Mouse (Mus musculus) forebrain, embryonic 12.5 days (tissue): ENCODE results near the gene Map3k12. TPM values are rescaled to one million over a fixed set of nuclear protein-coding genes. Genes with fewer than 3 reads are reported as not detected.

Experiments used
- ATAC-seq: fragments of 200-750 bp; cut with Nextera tagmentation; 2 replicates; pipeline ENCODE4 v1.8.0; 2017; ENCODE audit warnings: moderate TSS enrichment; ENCODE audit not compliant: low FRiP score
- H3K27ac ChIP-seq: fragments of 300-500 bp; sonication (generic); 2 replicates; pipeline ENCODE4 v1.5.1; 2016; ENCODE audit warnings: mild to moderate bottlenecking
- H3K27me3 ChIP-seq: fragments of 300-500 bp; sonication (generic); 2 replicates; pipeline ENCODE4 v1.6.1; 2016; ENCODE audit warnings: mild to moderate bottlenecking
- H3K36me3 ChIP-seq: fragments of 300-500 bp; sonication (generic); replicated peaks from 2 replicates; pipeline ENCODE4 v1.6.1; 2016; ENCODE audit warnings: mild to moderate bottlenecking
- H3K4me1 ChIP-seq: fragments of 300-500 bp; sonication (generic); 2 replicates; pipeline ENCODE4 v1.6.1; 2016
- H3K4me2 ChIP-seq: fragments of 300-500 bp; sonication (generic); 2 replicates; pipeline ENCODE4 v1.6.1; 2016; ENCODE audit warnings: mild to moderate bottlenecking, moderate library complexity
- H3K4me3 ChIP-seq: fragments of 300-500 bp; sonication (generic); replicated peaks from 2 replicates; pipeline ENCODE4 v1.5.1; 2016; ENCODE audit warnings: mild to moderate bottlenecking
- H3K9ac ChIP-seq: fragments of 300-500 bp; sonication (generic); 2 replicates; pipeline ENCODE4 v1.6.1; 2016; ENCODE audit warnings: mild to moderate bottlenecking
- H3K9me3 ChIP-seq: fragments of 300-500 bp; sonication (generic); 2 replicates; pipeline ENCODE4 v1.6.1; 2016
- WGBS: fragments of 180-500 bp; shearing (Covaris S2); methylation state at CpG from one replicate; pipeline ENCODE4 v1.1.7; 2016; 5-methylcytosine and 5-hydroxymethylcytosine counted together
- polyA plus RNA-seq: library from polyadenylated mRNA; unstranded; fragments of >200 nt; fragmentation: Nextera tagmentation; extraction: Ambion mirVana; gene quantifications from 2 replicates; pipeline ENCODE4 v1.2.1, GENCODE M21; 2016

The Map3k12 gene
- polyA plus RNA-seq, 1 experiment from 2014 or later = 40.1 TPM

GRCm38 (mm10) chr15:102463666-102464065, 53.2 kb downstream of the Map3k12 start:
- Histone ChIP-seq H3K9ac (no peak overlapping the region), H3K27me3 (no peaks in the 10 kb centered on the region), H3K36me3 (0 out of 2 replicates have a peak, but pooled peaks cover 5% of the 10 kb centered on the region), H3K4me1 (peaks cover 18% of the 10 kb centered on the region), H3K4me3 (no peak overlapping the region), H3K4me2 (no peak overlapping the region), H3K9me3 (no peaks in the 10 kb centered on the region), H3K27ac (no peak overlapping the region)
- no peak for ATAC-seq

- no peak overlapping the region for H3K9ac ChIP-seq
- no peaks in the 10 kb centered on the region for H3K27me3 ChIP-seq
- no peak overlapping the region for H3K4me2 ChIP-seq
- 83% methylated on average over 9 of the region's 9 CpGs for WGBS
- H3K36me3 ChIP-seq = 0 out of 2 replicates have a peak, but pooled peaks cover 5% of the 10 kb centered on the region
- ATAC-seq = no peak
- peaks cover 18% of the 10 kb centered on the region for H3K4me1 ChIP-seq
- no peak overlapping the region for H3K27ac ChIP-seq
- H3K4me3 ChIP-seq = no peak overlapping the region
- no peaks in the 10 kb centered on the region for H3K9me3 ChIP-seq
These were observed 55.3 kb downstream of the Map3k12 start for GRCm38 (mm10) chr15:102461430-102462075.

- H3K27me3 ChIP-seq = no peaks in the 10 kb centered on the region
- 73% methylated on average over 4 of the region's 4 CpGs for WGBS
- no peak overlapping the region for H3K9ac ChIP-seq
- H3K36me3 ChIP-seq = 0 out of 2 replicates have a peak, but pooled peaks cover 5% of the 10 kb centered on the region
- no peak overlapping the region for H3K4me2 ChIP-seq
- ATAC-seq = no peak
- H3K27ac ChIP-seq = no peak overlapping the region
- H3K4me1 ChIP-seq = peaks cover 18% of the 10 kb centered on the region
- H3K9me3 ChIP-seq = no peaks in the 10 kb centered on the region
- H3K4me3 ChIP-seq = no peak overlapping the region
These were observed 55.9 kb downstream of the Map3k12 start for GRCm38 (mm10) chr15:102460971-102461370.

- H3K9me3 ChIP-seq = no peaks in the 10 kb centered on the region
- WGBS = 87% methylated on average over 12 of the region's 12 CpGs
- no peak overlapping the region for H3K27ac ChIP-seq
- no peak overlapping the region for H3K9ac ChIP-seq
- H3K36me3 ChIP-seq = 0 out of 2 replicates have a peak, but pooled peaks cover 5% of the 10 kb centered on the region
- no peaks in the 10 kb centered on the region for H3K27me3 ChIP-seq
- peaks cover 18% of the 10 kb centered on the region for H3K4me1 ChIP-seq
- ATAC-seq = no peak
- H3K4me2 ChIP-seq = no peak overlapping the region
- H3K4me3 ChIP-seq = no peak overlapping the region
These were observed 56.5 kb downstream of the Map3k12 start for GRCm38 (mm10) chr15:102460409-102460808.

GRCm38 (mm10) chr15:102459847-102460246, 57.0 kb downstream of the Map3k12 start:
- Histone ChIP-seq H3K27ac (no peak overlapping the region), H3K4me1 (peaks cover 18% of the 10 kb centered on the region), H3K27me3 (no peaks in the 10 kb centered on the region), H3K4me2 (peak overlapping the region; percentile 52), H3K9me3 (no peaks in the 10 kb centered on the region), H3K9ac (no peak overlapping the region), H3K4me3 (no peak overlapping the region), H3K36me3 (0 out of 2 replicates have a peak, but pooled peaks cover 5% of the 10 kb centered on the region)
- ATAC-seq = no peak
- WGBS = 73% methylated on average over 5 of the region's 5 CpGs

GRCm38 (mm10) chr15:102459381-102459780, 57.5 kb downstream of the Map3k12 start:
- Histone ChIP-seq H3K9me3 (no peaks in the 10 kb centered on the region), H3K4me3 (peak overlapping the region; percentile 38), H3K36me3 (0 out of 2 replicates have a peak, but pooled peaks cover 5% of the 10 kb centered on the region), H3K4me1 (peaks cover 18% of the 10 kb centered on the region), H3K27me3 (no peaks in the 10 kb centered on the region), H3K27ac (no peak overlapping the region), H3K9ac (peak overlapping the region; percentile 39), H3K4me2 (peak overlapping the region; percentile 52)
- no peak for ATAC-seq
- 39% methylated on average over 6 of the region's 6 CpGs for WGBS

GRCm38 (mm10) chr15:102458904-102459317, 58.0 kb downstream of the Map3k12 start, which contains the start of gene Prr13:
Gene Prr13 (plus strand): TSS chr15:102459028.
- Histone ChIP-seq H3K36me3 (0 out of 2 replicates have a peak, but pooled peaks cover 5% of the 10 kb centered on the region), H3K9ac (peak within 1 kb of the TSS; percentile 39), H3K9me3 (no peaks in the 10 kb centered on the region), H3K27me3 (no peaks in the 10 kb centered on the region), H3K4me1 (peaks cover 18% of the 10 kb centered on the region), H3K27ac (no peak within 1 kb of the TSS), H3K4me3 (peak within 1 kb of the TSS; percentile 38), H3K4me2 (peak within 1 kb of the TSS; percentile 52)
- under 1% methylated on average over 19 of the region's 19 CpGs for WGBS
- peak; percentile 86 for ATAC-seq

- no peak overlapping the region for H3K27ac ChIP-seq
- H3K9me3 ChIP-seq = no peaks in the 10 kb centered on the region
- 77% methylated on average over 5 of the region's 5 CpGs for WGBS
- no peaks in the 10 kb centered on the region for H3K27me3 ChIP-seq
- H3K9ac ChIP-seq = peak overlapping the region; percentile 39; the same call in 1 of the 2 replicates
- H3K4me3 ChIP-seq = peak overlapping the region; percentile 38
- 0 out of 2 replicates have a peak, but pooled peaks cover 5% of the 10 kb centered on the region for H3K36me3 ChIP-seq
- peak overlapping the region; percentile 52 for H3K4me2 ChIP-seq
- H3K4me1 ChIP-seq = peaks cover 18% of the 10 kb centered on the region
- ATAC-seq = no peak
These were observed 58.7 kb downstream of the Map3k12 start for GRCm38 (mm10) chr15:102458050-102458736.

- Histone ChIP-seq H3K36me3 (no peaks in the 10 kb centered on the region), H3K27ac (no peak overlapping the region), H3K9me3 (no peaks in the 10 kb centered on the region), H3K9ac (no peak overlapping the region), H3K4me1 (peaks cover 18% of the 10 kb centered on the region), H3K27me3 (no peaks in the 10 kb centered on the region), H3K4me2 (no peak overlapping the region), H3K4me3 (no peak overlapping the region)
- no peak for ATAC-seq
- 35% methylated on average over 6 of the region's 6 CpGs for WGBS
These were observed 60.9 kb downstream of the Map3k12 start for GRCm38 (mm10) chr15:102455993-102456392.

GRCm38 (mm10) chr15:102451666-102452430, 65.0 kb downstream of the Map3k12 start:
- Histone ChIP-seq H3K4me1 (no peaks in the 10 kb centered on the region), H3K9ac (no peak overlapping the region), H3K27ac (no peak overlapping the region), H3K9me3 (no peaks in the 10 kb centered on the region), H3K4me2 (no peak overlapping the region), H3K36me3 (no peaks in the 10 kb centered on the region), H3K27me3 (no peaks in the 10 kb centered on the region), H3K4me3 (no peak overlapping the region)
- ATAC-seq = no peak
- WGBS = 86% methylated on average over 26 of the region's 26 CpGs

GRCm38 (mm10) chr15:102450928-102451327, 65.9 kb downstream of the Map3k12 start:
- no peaks in the 10 kb centered on the region for H3K36me3 ChIP-seq
- 29% methylated on average over 7 of the region's 7 CpGs for WGBS
- H3K27me3 ChIP-seq = no peaks in the 10 kb centered on the region
- H3K9ac ChIP-seq = no peak overlapping the region
- H3K4me1 ChIP-seq = no peaks in the 10 kb centered on the region
- no peak for ATAC-seq
- H3K9me3 ChIP-seq = no peaks in the 10 kb centered on the region
- H3K27ac ChIP-seq = no peak overlapping the region
- H3K4me3 ChIP-seq = no peak overlapping the region
- H3K4me2 ChIP-seq = no peak overlapping the region

GRCm38 (mm10) chr15:102449366-102449765, 67.5 kb downstream of the Map3k12 start:
- H3K4me2 ChIP-seq = no peak overlapping the region
- 77% methylated on average over 8 of the region's 8 CpGs for WGBS
- H3K9me3 ChIP-seq = no peaks in the 10 kb centered on the region
- no peak overlapping the region for H3K4me3 ChIP-seq
- ATAC-seq = no peak
- no peaks in the 10 kb centered on the region for H3K36me3 ChIP-seq
- no peaks in the 10 kb centered on the region for H3K4me1 ChIP-seq
- no peak overlapping the region for H3K27ac ChIP-seq
- H3K9ac ChIP-seq = no peak overlapping the region
- no peaks in the 10 kb centered on the region for H3K27me3 ChIP-seq
